Mouse (Mus musculus) adrenal gland, adult 2 months (tissue): ENCODE measurements around the gene Glod4. TPM values are rescaled to one million over a fixed set of nuclear protein-coding genes. Genes with fewer than 3 reads are reported as not detected.

ENCODE experiments used
- DNase-seq: peaks from one replicate; pipeline ENCODE4 v3.0.0; 2021
- polyA plus RNA-seq: library from polyadenylated mRNA; depleted of rRNA; stranded (reverse); fragments of >200 nt; gene quantifications from 2 replicates; pipeline ENCODE4 v1.2.3, GENCODE M21; 2012; rRNA removed
- total RNA-seq, 2 experiments: library from RNA; stranded (reverse); gene quantifications; 2 replicates each; pipeline ENCODE4 v1.2.3; 2021

Glod4 gene
- total and polyA plus RNA-seq, 3 experiments = 1.7 to 86.1 (median 76.3) TPM

GRCm38 (mm10) chr11:76081048-76081640, 162.4 kb downstream of the Glod4 start:
- peak; percentile 45 for DNase-seq

GRCm38 (mm10) chr11:76080293-76080692, 163.2 kb downstream of the Glod4 start:
- peak; percentile 54 for DNase-seq

- DNase-seq = peak; percentile 31
These were observed 166.2 kb downstream of the Glod4 start for GRCm38 (mm10) chr11:76077341-76077740.

GRCm38 (mm10) chr11:76074296-76075093, 169.0 kb downstream of the Glod4 start:
- DNase-seq = no peak

Other genes starting within 250 kb of the Glod4 start
- gene 1700016K19Rik, start 243.8 kb downstream of the Glod4 start, total RNA-seq = not detected
- not detected in 2 replicates for gene 1700016K19Rik, start 243.8 kb downstream of the Glod4 start, polyA plus RNA-seq
- 10 to 100 TPM; 14.8 to 29.8 TPM for gene Rflnb, start 215.9 kb downstream of the Glod4 start, total RNA-seq
- 23.1 and 30.5 TPM in 2 replicates for gene Rflnb, start 215.9 kb downstream of the Glod4 start, polyA plus RNA-seq
- 10 to 100 TPM; 51.6 to 61.2 TPM for gene Vps53, start 64.1 kb downstream of the Glod4 start, total RNA-seq
- 12.9 and 20.2 TPM in 2 replicates for gene Vps53, start 64.1 kb downstream of the Glod4 start, polyA plus RNA-seq
- 1 to 10 TPM; 5.6 to 5.8 TPM for gene Fam57a, start 64.1 kb downstream of the Glod4 start, total RNA-seq
- gene Fam57a, start 64.1 kb downstream of the Glod4 start, polyA plus RNA-seq = 7.3 and 9.8 TPM in 2 replicates
- gene Dbil5, start 26.1 kb downstream of the Glod4 start, total RNA-seq = under 1 TPM; 0.72 to 0.73 TPM
- gene Dbil5, start 26.1 kb downstream of the Glod4 start, polyA plus RNA-seq = 0.97 TPM in 1 of 2 replicates, not detected in the other
- gene Gemin4, start 26.1 kb downstream of the Glod4 start, total RNA-seq = 1 to 10 TPM; 5.4 to 9.1 TPM
- gene Gemin4, start 26.1 kb downstream of the Glod4 start, polyA plus RNA-seq = 4.5 and 5.9 TPM in 2 replicates
- 10 to 100 TPM; 18.1 to 21.3 TPM for gene Mrm3, start within 50 bp of the Glod4 start, total RNA-seq
- 10.4 and 13.0 TPM in 2 replicates for gene Mrm3, start within 50 bp of the Glod4 start, polyA plus RNA-seq
- 10 to 100 TPM; 28.9 to 31.6 TPM for gene Nxn, start 155.4 kb upstream of the Glod4 start, total RNA-seq
- gene Nxn, start 155.4 kb upstream of the Glod4 start, polyA plus RNA-seq = 21.5 and 25.2 TPM in 2 replicates
- 10 to 100 TPM; 37.9 to 53.7 TPM for gene Timm22, start 163.2 kb upstream of the Glod4 start, total RNA-seq
- 13.8 and 21.4 TPM in 2 replicates for gene Timm22, start 163.2 kb upstream of the Glod4 start, polyA plus RNA-seq